Mouse (Mus musculus) forebrain, embryonic 11.5 days (tissue): ENCODE data around the gene Tcf20. TPM values are rescaled to one million over a fixed set of nuclear protein-coding genes. Genes with fewer than 3 reads are reported as not detected.

ENCODE experiments used
- ATAC-seq: fragments of 200-750 bp; cut with Nextera tagmentation; replicated peaks from 2 replicates; pipeline ENCODE4 v1.8.0; 2017; ENCODE audit warnings: moderate TSS enrichment; ENCODE audit not compliant: low FRiP score
- DNase-seq: peaks from one replicate; pipeline ENCODE4 v3.0.0-alpha.2; 2017; ENCODE audit warnings: low spot score
- H3K27ac ChIP-seq: fragments of 300-500 bp; sonication (generic); 2 replicates; pipeline ENCODE4 v1.5.1; 2014; ENCODE audit warnings: low read depth, low read length
- H3K27me3 ChIP-seq: fragments of 300-500 bp; sonication (generic); 2 replicates; pipeline ENCODE4 v1.6.1; 2014; ENCODE audit warnings: mild to moderate bottlenecking, low read length, mixed read lengths; ENCODE audit not compliant: control insufficient read depth, insufficient read depth
- H3K36me3 ChIP-seq: fragments of 300-500 bp; sonication (generic); 2 replicates; pipeline ENCODE4 v1.6.1; 2014; ENCODE audit warnings: mild to moderate bottlenecking, low read length, moderate library complexity, mixed read lengths; ENCODE audit not compliant: control insufficient read depth, insufficient read depth
- H3K4me1 ChIP-seq: fragments of 300-500 bp; sonication (generic); replicated peaks from 2 replicates; pipeline ENCODE4 v1.6.1; 2014; ENCODE audit warnings: low read length, mixed read lengths; ENCODE audit not compliant: control insufficient read depth, insufficient read depth
- H3K4me2 ChIP-seq: fragments of 300-500 bp; sonication (generic); 2 replicates; pipeline ENCODE4 v1.6.1; 2014; ENCODE audit warnings: low read depth, mild to moderate bottlenecking, low read length, moderate library complexity, mixed read lengths; ENCODE audit not compliant: severe bottlenecking
- H3K4me3 ChIP-seq: fragments of 300-500 bp; sonication (generic); 2 replicates; pipeline ENCODE4 v1.5.1; 2014; ENCODE audit warnings: low read depth, low read length
- H3K9ac ChIP-seq: fragments of 300-500 bp; sonication (generic); 2 replicates; pipeline ENCODE4 v1.6.1; 2014; ENCODE audit warnings: low read length
- H3K9me3 ChIP-seq: fragments of 300-500 bp; sonication (generic); 2 replicates; pipeline ENCODE4 v1.6.1; 2016; ENCODE audit warnings: low read length, mixed read lengths; ENCODE audit not compliant: control insufficient read depth
- WGBS: fragments of 180-500 bp; shearing (Covaris S2); extraction: QIAGEN DNeasy Blood & Tissue Kit; methylation state at CpG from one replicate; pipeline ENCODE4 v1.1.7; 2014; 5-methylcytosine and 5-hydroxymethylcytosine counted together
- polyA plus RNA-seq: library from polyadenylated mRNA; unstranded; fragments of >200 nt; fragmentation: Nextera tagmentation; extraction: Ambion mirVana; gene quantifications from 2 replicates; pipeline ENCODE4 v1.2.1, GENCODE M21; 2014

Gene Tcf20
- polyA plus RNA-seq, 1 experiment from 2014 or later: 12.6 TPM

- Histone ChIP-seq H3K36me3 (no peaks in the 10 kb centered on the region), H3K9ac (no peak overlapping the region), H3K27me3 (no peaks in the 10 kb centered on the region; the same call in 1 of the 2 replicates), H3K4me2 (no peak overlapping the region), H3K4me3 (no peak overlapping the region), H3K9me3 (no peaks in the 10 kb centered on the region), H3K27ac (no peak overlapping the region), H3K4me1 (peaks cover 13% of the 10 kb centered on the region)
- WGBS: 85% methylated on average over 9 of the region's 9 CpGs
- ATAC-seq (no peak), DNase-seq (no peak)
Observed at GRCm38 (mm10) chr15:82944479-82945195, 43.0 kb downstream of the Tcf20 start.

DNA sequence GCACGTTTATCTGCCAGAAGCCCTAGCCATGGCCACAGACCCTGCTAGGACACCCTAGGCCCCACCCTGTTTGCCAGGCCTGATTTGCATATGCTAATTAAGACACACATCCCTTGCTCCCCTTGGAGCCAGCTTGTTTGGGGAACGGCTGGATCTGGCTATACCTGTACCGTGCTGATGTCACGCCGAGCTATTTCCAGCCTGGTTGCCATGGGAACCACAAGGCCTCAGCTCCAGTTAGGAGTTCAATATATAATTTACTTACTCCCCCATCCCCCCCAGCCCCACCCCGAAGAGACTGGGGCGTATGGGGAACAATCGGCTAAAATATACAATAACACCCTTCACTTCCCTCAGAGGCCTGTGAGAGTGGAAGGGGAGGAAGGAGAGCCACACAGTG is 45.9 kb downstream of the Tcf20 start:
- Histone ChIP-seq H3K9me3 (no peaks in the 10 kb centered on the region), H3K27ac (no peak overlapping the region), H3K36me3 (no peaks in the 10 kb centered on the region), H3K4me2 (no peak overlapping the region), H3K9ac (no peak overlapping the region), H3K4me3 (no peak overlapping the region), H3K4me1 (peaks cover 27% of the 10 kb centered on the region), H3K27me3 (no peaks in the 10 kb centered on the region)
- no peak for DNase-seq
- WGBS: 59% methylated on average over 8 of the region's 8 CpGs
- ATAC-seq: 0 out of 2 replicates have a peak, but pooled peaks have one; percentile 30

DNA sequence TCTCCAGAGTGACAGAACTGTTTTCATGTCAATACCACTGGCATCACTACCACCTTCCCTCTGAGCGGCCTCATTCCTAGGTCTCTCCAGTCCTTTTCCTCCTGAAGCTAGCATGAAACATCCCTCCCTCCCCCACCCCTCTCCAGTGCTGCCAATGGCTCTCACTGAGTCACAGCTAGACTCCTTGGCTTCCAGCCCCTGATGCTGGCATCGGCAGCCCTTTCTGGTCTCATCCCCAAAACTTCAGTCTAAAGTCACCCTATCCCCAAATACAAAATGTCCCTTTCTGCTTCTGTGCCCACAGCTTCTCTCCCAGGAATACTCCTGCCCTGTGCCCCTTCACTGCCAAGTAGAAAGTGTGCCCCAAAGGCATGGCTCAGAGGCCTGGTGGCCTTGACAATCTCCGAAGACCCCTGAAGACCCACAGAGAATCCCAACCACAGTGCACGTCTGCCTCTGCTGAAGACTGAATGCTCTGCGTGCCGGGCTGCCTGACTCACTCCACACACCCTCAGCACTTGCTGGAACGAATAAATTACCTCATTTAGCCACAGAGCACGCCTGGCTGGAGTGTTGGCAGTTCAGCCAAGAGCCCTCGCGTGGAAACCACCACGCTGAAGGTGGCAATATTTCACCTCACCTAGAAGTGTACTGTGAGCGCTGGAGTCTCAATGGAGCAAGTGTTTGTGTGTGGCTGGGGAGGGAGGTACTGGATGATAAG is 47.0 kb downstream of the Tcf20 start:
- Histone ChIP-seq H3K4me2 (no peak overlapping the region), H3K36me3 (no peaks in the 10 kb centered on the region), H3K4me1 (peaks cover 27% of the 10 kb centered on the region), H3K9me3 (no peaks in the 10 kb centered on the region), H3K27ac (no peak overlapping the region), H3K4me3 (no peak overlapping the region), H3K9ac (no peak overlapping the region), H3K27me3 (no peaks in the 10 kb centered on the region)
- no peak for ATAC-seq
- 67% methylated on average over 12 of the region's 12 CpGs for WGBS
- DNase-seq: no peak

DNA sequence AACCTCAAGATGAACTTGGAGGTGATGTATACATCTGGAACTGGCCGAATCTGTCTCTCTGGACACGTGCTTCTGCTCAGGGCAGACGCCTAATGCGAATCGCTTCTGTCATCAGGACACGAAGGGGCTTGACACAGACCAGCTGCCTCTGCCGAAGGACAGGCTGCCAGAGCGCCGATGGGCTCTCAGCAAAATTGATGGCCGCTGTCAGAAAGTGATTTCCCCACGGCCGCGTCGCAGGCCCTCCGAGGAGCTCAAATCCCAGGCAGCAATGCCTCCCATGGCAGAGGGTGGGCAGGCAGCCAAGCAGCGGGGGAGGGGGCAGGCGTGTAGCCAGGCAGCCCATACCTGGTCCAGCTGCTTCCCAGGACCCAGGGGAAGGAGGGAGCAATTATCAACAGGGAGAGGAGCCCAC is 49.5 kb downstream of the Tcf20 start:
- WGBS: 60% methylated on average over 17 of the region's 17 CpGs
- Histone ChIP-seq H3K4me1 (peaks cover 29% of the 10 kb centered on the region), H3K4me2 (no peak overlapping the region), H3K9ac (no peak overlapping the region), H3K9me3 (no peaks in the 10 kb centered on the region), H3K27me3 (no peaks in the 10 kb centered on the region), H3K4me3 (no peak overlapping the region), H3K36me3 (no peaks in the 10 kb centered on the region), H3K27ac (peak overlapping the region; percentile 9; the same call in 1 of the 2 replicates)
- ATAC-seq (0 out of 2 replicates have a peak, but pooled peaks have one; percentile 40), DNase-seq (no peak)

GRCm38 (mm10) chr15:82937428-82937992 is 50.2 kb downstream of the Tcf20 start:
- no peak overlapping the region for H3K9ac ChIP-seq
- DNase-seq: no peak
- no peak overlapping the region for H3K4me2 ChIP-seq
- peak overlapping the region; percentile 9; the same call in 1 of the 2 replicates for H3K27ac ChIP-seq
- H3K4me3 ChIP-seq: no peak overlapping the region
- H3K9me3 ChIP-seq: no peaks in the 10 kb centered on the region
- no peaks in the 10 kb centered on the region for H3K27me3 ChIP-seq
- 60% methylated on average over 5 of the region's 5 CpGs for WGBS
- no peaks in the 10 kb centered on the region for H3K36me3 ChIP-seq
- ATAC-seq: 0 out of 2 replicates have a peak, but pooled peaks have one; percentile 13
- peaks cover 32% of the 10 kb centered on the region for H3K4me1 ChIP-seq

- Histone ChIP-seq H3K36me3 (no peaks in the 10 kb centered on the region), H3K27me3 (no peaks in the 10 kb centered on the region), H3K9me3 (no peaks in the 10 kb centered on the region), H3K4me1 (peaks cover 20% of the 10 kb centered on the region), H3K4me2 (no peak overlapping the region), H3K9ac (no peak overlapping the region), H3K4me3 (no peak overlapping the region), H3K27ac (no peak overlapping the region)
- 77% methylated on average over 10 of the region's 10 CpGs for WGBS
- no peak for ATAC-seq
- DNase-seq: no peak
Observed at GRCm38 (mm10) chr15:82934971-82935370, 52.7 kb downstream of the Tcf20 start.

DNA sequence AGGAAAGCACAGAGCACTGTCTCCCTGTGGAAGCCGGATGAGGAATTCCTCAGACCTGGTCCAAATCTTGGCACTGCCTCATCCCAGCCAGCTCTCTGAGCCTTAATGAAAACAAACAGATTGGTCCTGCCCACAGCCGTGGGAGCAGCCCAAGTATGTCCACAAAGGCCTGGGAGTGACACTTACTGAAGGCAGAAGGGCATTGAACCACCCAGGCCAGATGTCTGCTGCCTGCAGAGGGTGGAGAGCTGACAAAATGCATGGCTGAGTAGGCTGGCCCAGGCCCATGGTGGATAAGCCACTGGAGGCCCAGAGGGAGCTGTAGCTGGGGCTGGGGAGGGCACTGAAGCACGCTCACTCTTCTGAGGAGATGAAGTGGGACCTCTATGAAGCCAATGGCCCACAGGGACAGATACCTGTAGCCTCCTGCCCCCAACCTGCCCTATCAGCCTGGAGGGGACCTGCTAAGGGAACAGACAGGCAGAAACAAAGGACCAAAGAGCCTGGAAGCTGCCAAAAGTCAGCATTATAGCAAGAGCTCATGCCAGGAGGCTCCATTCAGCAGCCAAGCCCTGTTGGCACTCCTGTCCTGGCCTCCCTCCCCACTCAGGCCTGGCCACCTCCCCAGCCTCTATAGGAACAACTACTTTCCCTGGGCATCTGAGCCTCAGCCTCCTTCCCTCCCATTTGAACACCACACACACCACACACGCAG is 54.6 kb downstream of the Tcf20 start:
- Histone ChIP-seq H3K9me3 (no peaks in the 10 kb centered on the region), H3K36me3 (no peaks in the 10 kb centered on the region), H3K4me2 (no peak overlapping the region), H3K9ac (0 out of 2 replicates have a peak overlapping the region, but pooled peaks have one; percentile 7), H3K27me3 (no peaks in the 10 kb centered on the region), H3K4me1 (peaks cover 31% of the 10 kb centered on the region), H3K4me3 (no peak overlapping the region), H3K27ac (no peak overlapping the region)
- 42% methylated on average over 4 of the region's 4 CpGs for WGBS
- ATAC-seq (no peak), DNase-seq (no peak)

DNA sequence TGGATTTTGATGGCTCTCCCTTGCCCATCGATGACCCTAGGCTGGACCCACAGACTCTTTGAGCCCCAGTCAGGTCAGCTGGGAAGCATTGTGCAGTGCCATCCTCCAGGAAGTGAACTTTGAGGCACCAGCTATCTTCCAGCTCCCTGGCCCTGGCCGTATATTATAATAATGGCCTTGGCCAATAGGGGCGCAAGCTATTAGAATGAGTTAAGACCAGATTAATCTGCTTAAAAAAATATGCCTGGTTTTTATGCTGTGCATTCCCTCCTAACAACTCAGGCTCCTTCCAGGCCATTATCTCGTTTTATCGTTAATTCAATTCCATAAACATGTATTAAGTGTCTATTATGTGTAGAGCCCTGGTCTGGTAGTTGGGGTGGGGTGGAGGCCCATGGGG is 56.2 kb downstream of the Tcf20 start:
- Histone ChIP-seq H3K9me3 (no peaks in the 10 kb centered on the region), H3K27me3 (no peaks in the 10 kb centered on the region), H3K4me1 (peaks cover 29% of the 10 kb centered on the region), H3K9ac (no peak overlapping the region), H3K4me2 (no peak overlapping the region), H3K27ac (no peak overlapping the region), H3K4me3 (no peak overlapping the region), H3K36me3 (no peaks in the 10 kb centered on the region)
- DNase-seq: no peak
- ATAC-seq: no peak
- WGBS: 86% methylated on average over 5 of the region's 5 CpGs
